Mouse (Mus musculus): ENCODE measurements around the gene Dpp7. TPM values are rescaled to one million over a fixed set of nuclear protein-coding genes. Genes with fewer than 3 reads are reported as not detected.

Gene Dpp7
- total RNA-seq, 2 experiments from 2014 or later: 11.9 to 15.2 TPM

DNA sequence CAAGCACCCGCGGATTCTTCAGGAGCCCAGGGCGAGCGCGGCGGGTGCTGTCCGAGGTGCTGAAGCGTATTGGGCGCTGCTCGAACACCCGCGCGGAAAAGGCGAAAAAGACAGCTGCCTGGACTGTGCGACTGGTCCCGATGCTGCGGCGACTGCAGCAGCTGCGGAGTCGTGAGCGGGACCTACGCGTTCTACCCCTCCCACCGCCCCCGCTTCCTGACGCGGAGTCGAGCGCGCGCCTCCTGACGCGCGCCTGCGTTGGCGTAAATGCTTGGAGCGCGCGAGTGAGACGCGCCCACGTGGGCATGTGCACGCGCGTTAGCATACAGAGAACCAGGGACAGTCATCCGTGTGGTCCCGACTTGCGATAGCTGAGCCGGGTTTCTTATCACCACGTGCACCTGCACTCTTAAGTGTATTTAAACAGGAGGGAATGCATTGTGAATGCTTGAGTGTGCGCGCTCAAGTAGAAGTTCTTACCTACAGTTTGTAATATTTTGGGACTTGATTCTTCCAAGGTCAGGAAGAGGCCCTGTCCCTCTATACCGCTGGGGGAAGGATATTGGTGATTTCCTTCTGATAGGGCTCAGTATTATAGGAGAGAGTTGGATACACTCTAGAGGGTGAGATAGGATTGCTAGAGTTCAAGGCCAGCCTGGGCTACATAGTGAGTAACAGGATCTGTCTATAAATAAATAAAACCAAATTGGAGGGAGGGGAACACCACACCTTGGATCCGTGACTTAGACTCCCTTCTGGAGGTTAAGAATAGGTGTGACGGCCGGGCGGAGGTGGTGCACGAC, 37.0 kb downstream of the Dpp7 start, which contains the start of gene Grin1:
Gene Grin1, minus strand, starts transcription at position 217 of the 803 bp plus-strand sequence.
- peak; percentile 93 for ATAC-seq (replicated peaks; ENCODE audit: poor library complexity, severe bottlenecking)

DNA sequence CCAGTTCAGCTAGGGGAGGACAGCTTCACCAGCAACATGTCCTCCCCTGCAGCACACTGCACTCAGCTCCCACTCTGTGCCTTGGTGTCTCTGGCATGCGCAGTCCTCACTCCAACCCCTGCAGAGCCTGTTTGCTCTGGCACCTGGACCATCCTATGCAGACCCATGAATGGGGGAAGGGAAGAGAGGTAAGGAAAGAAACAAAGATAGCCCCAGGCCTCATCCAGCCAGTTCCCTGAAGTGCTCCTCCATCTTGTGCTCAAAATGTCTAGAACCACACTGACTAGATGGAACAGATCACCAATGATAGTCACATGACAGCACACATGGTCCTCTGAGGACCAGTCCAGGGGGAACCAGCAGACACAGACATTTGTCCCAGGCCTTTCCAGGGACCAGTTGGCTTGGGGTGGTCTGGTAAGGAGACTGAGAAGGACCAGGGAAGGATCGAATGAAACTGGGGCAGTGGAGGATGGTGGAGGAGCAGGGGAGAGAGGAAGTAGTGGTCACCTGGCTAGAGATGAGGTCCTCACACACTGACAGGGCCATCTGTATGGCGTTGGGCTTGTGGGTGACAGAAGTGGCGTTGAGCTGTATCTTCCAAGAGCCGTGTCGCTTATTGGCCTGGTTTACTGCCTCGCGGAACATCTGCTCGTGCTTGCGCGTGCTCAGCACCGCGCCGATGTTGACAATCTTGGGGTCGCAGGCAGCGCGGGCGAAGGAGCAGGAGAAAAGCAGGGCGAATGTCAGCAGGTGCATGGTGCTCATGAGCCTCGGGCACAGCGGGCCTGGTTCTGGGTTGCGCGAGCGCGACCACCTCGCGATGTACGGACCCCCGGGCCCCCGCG, 37.8 kb downstream of the Dpp7 start:
- ATAC-seq (replicated peaks; ENCODE audit: poor library complexity, severe bottlenecking): peak; percentile 23

DNA sequence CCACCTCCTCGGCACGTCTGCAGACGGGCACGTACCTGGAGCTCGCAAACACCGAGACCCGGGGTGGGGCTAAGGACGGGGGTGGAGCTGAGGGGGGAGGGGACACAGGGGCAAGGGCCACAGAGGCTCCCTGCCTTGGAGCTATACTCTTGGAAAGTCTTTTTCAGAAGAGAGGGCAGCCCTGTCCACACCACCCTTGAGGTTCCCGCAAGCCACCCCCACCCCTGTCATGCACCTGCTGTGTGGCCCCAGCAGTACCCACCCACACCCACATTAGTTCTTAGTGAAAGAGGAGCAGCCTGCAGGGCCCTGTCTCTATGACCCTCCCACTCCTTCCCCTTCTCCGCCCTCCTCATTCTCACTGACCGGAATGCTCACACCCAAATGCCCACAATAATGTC, 44.7 kb downstream of the Dpp7 start:
- ATAC-seq (replicated peaks; ENCODE audit: poor library complexity, severe bottlenecking): no peak

DNA sequence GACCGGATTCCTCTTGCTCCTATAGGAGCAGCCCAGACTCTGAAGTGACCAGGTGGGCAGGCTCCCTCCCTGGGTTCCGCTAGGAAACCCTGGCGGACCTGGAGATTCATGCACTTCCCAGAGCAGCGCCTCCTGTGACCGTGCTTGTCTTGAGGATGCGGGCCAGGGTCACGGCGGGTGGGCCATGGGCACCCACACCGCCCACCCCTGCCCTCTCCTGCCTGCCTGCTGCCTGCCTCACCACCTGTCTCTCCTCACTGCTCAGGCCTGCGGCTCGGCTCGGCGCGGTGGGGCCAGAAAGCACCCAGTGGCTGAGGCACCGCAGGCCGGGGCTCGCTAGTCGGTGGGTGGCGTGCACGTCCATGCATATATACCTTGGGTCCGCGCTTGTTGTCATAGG, 45.2 kb downstream of the Dpp7 start:
- ATAC-seq (replicated peaks; ENCODE audit: poor library complexity, severe bottlenecking): peak; percentile 35; the same call in 1 of the 2 replicates

DNA sequence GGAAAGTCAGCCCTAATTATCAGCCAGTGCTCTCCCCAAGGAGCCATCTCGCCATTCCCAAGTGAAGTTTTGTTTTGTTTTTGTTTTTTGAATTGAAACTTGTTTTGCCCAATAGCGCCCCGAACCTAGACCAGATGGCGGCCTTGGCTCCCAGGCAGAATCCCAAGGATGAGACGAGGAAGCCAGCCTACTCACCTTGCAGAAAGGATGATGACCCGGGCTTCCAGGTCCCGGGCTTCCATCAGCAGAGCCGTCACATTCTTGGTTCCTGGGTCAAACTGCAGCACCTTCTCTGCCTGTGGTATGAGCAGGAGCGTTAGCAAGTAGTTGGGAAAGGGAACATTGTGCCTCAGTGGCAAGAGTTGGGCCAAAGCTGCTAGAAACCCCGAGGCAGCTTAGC, 46.0 kb downstream of the Dpp7 start:
- no peak for ATAC-seq (replicated peaks; ENCODE audit: poor library complexity, severe bottlenecking)

DNA sequence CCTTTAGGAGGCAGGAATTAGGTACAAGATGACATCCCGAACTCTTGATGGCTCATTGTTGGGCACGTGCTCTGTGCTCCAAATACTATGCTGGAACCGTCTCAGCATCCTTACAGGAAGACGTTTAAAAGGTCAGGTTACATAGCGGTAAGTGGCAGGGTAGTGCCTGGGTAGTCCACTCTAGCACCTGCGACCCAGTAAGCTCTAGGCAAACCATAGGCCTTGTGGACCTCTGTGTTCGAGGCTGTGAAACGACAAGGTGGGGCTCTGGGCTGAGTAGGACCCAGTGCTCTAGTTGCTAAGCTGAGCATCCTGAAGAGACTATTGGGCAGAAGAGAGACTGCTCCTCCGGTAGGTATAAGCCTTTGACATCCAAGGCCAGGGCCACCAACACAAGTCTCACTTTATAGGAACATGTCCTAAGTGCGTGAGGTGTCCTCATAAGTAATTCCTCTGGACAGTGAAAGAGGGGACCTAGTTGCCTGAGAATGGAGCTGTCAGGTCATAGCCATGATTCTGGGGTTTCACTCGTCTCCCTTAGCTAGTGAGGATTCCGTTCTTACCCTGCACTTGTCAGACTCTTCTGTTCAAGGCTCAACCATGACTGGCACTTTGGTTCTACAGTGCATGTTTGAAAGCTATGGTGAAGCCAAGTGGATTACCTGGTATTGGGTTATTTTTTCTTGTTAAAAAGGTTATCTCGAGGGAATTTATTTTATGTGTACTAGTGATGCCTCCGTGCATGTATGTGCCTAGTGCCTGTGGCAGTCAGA, 50.4 kb downstream of the Dpp7 start:
- ATAC-seq (replicated peaks; ENCODE audit: poor library complexity, severe bottlenecking): no peak

DNA sequence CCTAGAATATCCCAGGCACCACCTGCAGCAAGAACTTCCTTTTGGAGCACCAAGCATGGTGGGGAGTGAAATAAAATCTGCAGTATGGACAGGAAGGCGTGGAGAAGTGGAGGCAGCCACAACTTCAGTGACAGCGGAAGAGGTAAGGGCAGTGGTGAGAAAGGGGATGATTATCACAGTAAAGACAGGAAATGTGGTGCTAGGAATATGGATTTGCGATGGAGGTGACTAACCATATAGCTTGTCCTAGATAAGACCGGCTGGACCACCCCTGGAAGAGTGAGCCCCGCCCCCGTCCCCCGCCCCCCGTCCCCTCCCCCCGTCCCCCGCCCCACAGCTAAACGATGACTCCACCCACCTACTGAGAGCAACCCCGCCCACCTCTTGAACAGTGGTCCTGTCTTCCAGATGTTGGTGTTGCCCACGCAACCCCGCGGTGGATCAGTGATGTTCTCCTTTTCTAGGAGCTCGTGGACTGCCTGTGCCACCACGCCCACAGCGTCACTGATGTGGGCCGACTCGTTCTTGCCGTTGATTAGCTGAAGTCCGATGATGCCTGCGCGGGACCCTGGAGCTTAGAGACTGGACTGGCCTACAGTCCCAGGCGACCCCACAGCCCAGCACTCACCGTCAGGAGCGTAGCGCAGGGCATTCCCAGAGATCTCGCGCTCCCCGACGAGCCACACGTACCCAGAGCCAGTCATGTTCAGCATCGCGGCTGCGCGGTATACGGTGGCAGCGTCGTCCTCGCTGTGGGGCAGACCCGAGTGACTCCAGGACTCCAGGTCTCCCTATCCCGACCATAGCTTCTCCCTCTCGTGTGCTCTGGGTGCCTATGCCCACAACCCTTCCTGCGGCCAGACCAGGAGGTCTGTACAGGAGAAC, 51.3 kb downstream of the Dpp7 start:
- peak; percentile 89 for ATAC-seq (replicated peaks; ENCODE audit: poor library complexity, severe bottlenecking)

DNA sequence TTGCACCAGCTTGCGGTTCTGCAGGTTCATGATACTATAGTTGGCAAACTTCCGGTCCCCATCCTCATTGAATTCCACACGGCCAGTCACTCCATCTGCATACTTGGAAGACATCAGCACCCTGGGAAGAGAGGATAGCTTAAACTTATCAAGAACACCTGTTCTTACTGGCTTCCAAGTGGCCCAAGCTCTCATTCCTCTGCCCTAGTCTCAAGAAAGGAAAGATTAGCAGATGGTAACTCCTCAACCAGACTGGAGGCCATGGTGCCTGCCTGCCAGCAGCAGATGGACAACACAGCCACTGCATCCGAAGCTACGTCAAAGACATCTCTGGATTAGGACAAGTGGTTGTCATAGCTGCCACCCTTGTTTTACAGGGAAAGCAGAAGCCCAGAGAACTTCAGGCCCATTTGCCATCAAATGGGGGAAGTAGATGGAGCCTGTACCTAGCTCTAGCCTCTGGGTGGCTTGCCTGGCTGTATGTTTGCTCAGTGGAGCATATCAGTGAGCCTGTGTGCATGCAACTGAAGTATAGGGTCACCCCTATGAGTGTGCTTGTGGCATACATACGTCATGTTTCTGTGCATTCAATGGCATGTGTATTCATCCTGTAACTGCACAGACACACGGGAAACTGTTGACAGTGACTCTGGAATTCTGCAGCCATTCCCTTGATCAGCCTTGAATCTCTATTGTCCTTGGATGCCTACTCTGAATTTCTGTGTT, 52.1 kb downstream of the Dpp7 start:
- no peak for ATAC-seq (replicated peaks; ENCODE audit: poor library complexity, severe bottlenecking)

DNA sequence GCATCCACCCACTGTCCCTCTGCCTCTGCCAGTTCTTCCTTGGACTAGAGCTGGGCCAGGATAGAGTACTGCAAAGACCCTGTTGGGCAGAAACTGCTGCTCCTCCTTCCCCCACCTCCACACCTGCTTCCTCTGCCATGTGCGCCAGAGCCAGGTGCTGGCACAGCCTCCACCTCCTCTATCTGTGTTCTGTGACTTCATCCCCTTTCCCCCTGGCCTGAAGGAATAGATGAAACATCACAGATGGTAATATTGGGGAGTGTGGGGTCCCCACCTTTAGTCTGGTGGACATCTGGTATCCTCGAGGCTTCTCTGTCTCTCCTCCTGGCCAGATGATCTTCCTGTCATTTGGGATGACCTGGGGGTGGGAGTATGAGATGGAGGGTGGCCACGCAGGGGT, 52.7 kb downstream of the Dpp7 start:
- no peak for ATAC-seq (replicated peaks; ENCODE audit: poor library complexity, severe bottlenecking)

Other genes starting within 250 kb of the Dpp7 start
Only the 30 nearest of the 36 such genes appear.
- gene Tor4a, start 159.5 kb downstream of the Dpp7 start, total RNA-seq (2014; fragmentation: Nextera tagmentation): 14.6 and 20.2 TPM in 2 replicates
- 14.7 and 16.4 TPM in 2 replicates for gene Tor4a, start 159.5 kb downstream of the Dpp7 start, total RNA-seq (2017)
- 58.5 and 79.5 TPM in 2 replicates for gene Nelfb, start 144.9 kb downstream of the Dpp7 start, total RNA-seq (2014; fragmentation: Nextera tagmentation)
- gene Nelfb, start 144.9 kb downstream of the Dpp7 start, total RNA-seq (2017): 33.7 and 81.1 TPM in 2 replicates
- not detected in 2 replicates for gene Stpg3, start 141.7 kb downstream of the Dpp7 start, total RNA-seq (2014; fragmentation: Nextera tagmentation)
- gene Stpg3, start 141.7 kb downstream of the Dpp7 start, total RNA-seq (2017): not detected in 2 replicates
- gene Fam166a, start 137.6 kb downstream of the Dpp7 start, total RNA-seq (2014; fragmentation: Nextera tagmentation): not detected in 2 replicates
- not detected in 2 replicates for gene Fam166a, start 137.6 kb downstream of the Dpp7 start, total RNA-seq (2017)
- 180 and 327 TPM in 2 replicates for gene Tubb4b, start 131.7 kb downstream of the Dpp7 start, total RNA-seq (2014; fragmentation: Nextera tagmentation)
- gene Tubb4b, start 131.7 kb downstream of the Dpp7 start, total RNA-seq (2017): 560 and 623 TPM in 2 replicates
- not detected in 2 replicates for gene Slc34a3, start 122.0 kb downstream of the Dpp7 start, total RNA-seq (2014; fragmentation: Nextera tagmentation)
- not detected in 2 replicates for gene Slc34a3, start 122.0 kb downstream of the Dpp7 start, total RNA-seq (2017)
- not detected in 2 replicates for gene Rnf224, start 119.6 kb downstream of the Dpp7 start, total RNA-seq (2014; fragmentation: Nextera tagmentation)
- not detected in 2 replicates for gene Rnf224, start 119.6 kb downstream of the Dpp7 start, total RNA-seq (2017)
- 0.58 TPM in 1 of 2 replicates, not detected in the other for gene Rnf208, start 114.1 kb downstream of the Dpp7 start, total RNA-seq (2014; fragmentation: Nextera tagmentation)
- not detected in 2 replicates for gene Rnf208, start 114.1 kb downstream of the Dpp7 start, total RNA-seq (2017)
- not detected in 2 replicates for gene Cysrt1, start 113.9 kb downstream of the Dpp7 start, total RNA-seq (2014; fragmentation: Nextera tagmentation)
- not detected in 2 replicates for gene Cysrt1, start 113.9 kb downstream of the Dpp7 start, total RNA-seq (2017)
- gene AL732309.1, start 109.5 kb downstream of the Dpp7 start, total RNA-seq (2014; fragmentation: Nextera tagmentation): 5.2 and 16.1 TPM in 2 replicates
- gene AL732309.1, start 109.5 kb downstream of the Dpp7 start, total RNA-seq (2017): 5.6 and 7.4 TPM in 2 replicates
- 6.7 and 17.4 TPM in 2 replicates for gene Tmem203, start 100.9 kb downstream of the Dpp7 start, total RNA-seq (2014; fragmentation: Nextera tagmentation)
- 6.1 and 11.2 TPM in 2 replicates for gene Tmem203, start 100.9 kb downstream of the Dpp7 start, total RNA-seq (2017)
- 15.0 and 17.2 TPM in 2 replicates for gene Tprn, start 93.7 kb downstream of the Dpp7 start, total RNA-seq (2014; fragmentation: Nextera tagmentation)
- gene Tprn, start 93.7 kb downstream of the Dpp7 start, total RNA-seq (2017): 7.1 and 8.7 TPM in 2 replicates
- 120 TPM in 2 replicates for gene Ssna1, start 83.9 kb downstream of the Dpp7 start, total RNA-seq (2014; fragmentation: Nextera tagmentation)
- gene Ssna1, start 83.9 kb downstream of the Dpp7 start, total RNA-seq (2017): 52.7 and 84.1 TPM in 2 replicates
- 34.7 and 46.0 TPM in 2 replicates for gene Anapc2, start 83.9 kb downstream of the Dpp7 start, total RNA-seq (2014; fragmentation: Nextera tagmentation)
- gene Anapc2, start 83.9 kb downstream of the Dpp7 start, total RNA-seq (2017): 17.8 and 35.7 TPM in 2 replicates
- not detected in 2 replicates for gene Tmem210, start 68.2 kb downstream of the Dpp7 start, total RNA-seq (2014; fragmentation: Nextera tagmentation)
- gene Tmem210, start 68.2 kb downstream of the Dpp7 start, total RNA-seq (2017): not detected in 2 replicates
- gene Lrrc26, start 66.4 kb downstream of the Dpp7 start, total RNA-seq (2014; fragmentation: Nextera tagmentation): not detected in 2 replicates
- gene Lrrc26, start 66.4 kb downstream of the Dpp7 start, total RNA-seq (2017): not detected in 2 replicates
- gene Grin1, start 37.2 kb downstream of the Dpp7 start, total RNA-seq (2014; fragmentation: Nextera tagmentation): not detected in 2 replicates
- gene Grin1, start 37.2 kb downstream of the Dpp7 start, total RNA-seq (2017): not detected in 2 replicates
- 36.5 and 37.2 TPM in 2 replicates for gene Man1b1, start 24.0 kb downstream of the Dpp7 start, total RNA-seq (2014; fragmentation: Nextera tagmentation)
- 34.1 and 38.6 TPM in 2 replicates for gene Man1b1, start 24.0 kb downstream of the Dpp7 start, total RNA-seq (2017)
- 55.6 and 58.1 TPM in 2 replicates for gene Uap1l1, start 9.3 kb upstream of the Dpp7 start, total RNA-seq (2014; fragmentation: Nextera tagmentation)
- 13.8 and 18.4 TPM in 2 replicates for gene Uap1l1, start 9.3 kb upstream of the Dpp7 start, total RNA-seq (2017)
- gene Sapcd2, start 16.0 kb upstream of the Dpp7 start, total RNA-seq (2014; fragmentation: Nextera tagmentation): 4.5 and 17.1 TPM in 2 replicates
- gene Sapcd2, start 16.0 kb upstream of the Dpp7 start, total RNA-seq (2017): 7.8 and 17.3 TPM in 2 replicates
- gene Entpd2, start 39.5 kb upstream of the Dpp7 start, total RNA-seq (2014; fragmentation: Nextera tagmentation): not detected in 2 replicates
- gene Entpd2, start 39.5 kb upstream of the Dpp7 start, total RNA-seq (2017): not detected in 2 replicates
- not detected in 2 replicates for gene Npdc1, start 43.0 kb upstream of the Dpp7 start, total RNA-seq (2014; fragmentation: Nextera tagmentation)
- not detected in 2 replicates for gene Npdc1, start 43.0 kb upstream of the Dpp7 start, total RNA-seq (2017)
- gene Fut7, start 66.9 kb upstream of the Dpp7 start, total RNA-seq (2014; fragmentation: Nextera tagmentation): 34.5 and 38.8 TPM in 2 replicates
- 24.8 and 27.3 TPM in 2 replicates for gene Fut7, start 66.9 kb upstream of the Dpp7 start, total RNA-seq (2017)
- 54.8 and 56.4 TPM in 2 replicates for gene Abca2, start 72.3 kb upstream of the Dpp7 start, total RNA-seq (2014; fragmentation: Nextera tagmentation)
- 21.0 and 23.1 TPM in 2 replicates for gene Abca2, start 72.3 kb upstream of the Dpp7 start, total RNA-seq (2017)
- not detected in 2 replicates for gene Clic3, start 100.5 kb upstream of the Dpp7 start, total RNA-seq (2014; fragmentation: Nextera tagmentation)
- gene Clic3, start 100.5 kb upstream of the Dpp7 start, total RNA-seq (2017): 1.4 TPM in 1 of 2 replicates, not detected in the other
- 29.1 and 39.4 TPM in 2 replicates for gene Paxx, start 104.7 kb upstream of the Dpp7 start, total RNA-seq (2014; fragmentation: Nextera tagmentation)
- gene Paxx, start 104.7 kb upstream of the Dpp7 start, total RNA-seq (2017): 20.2 and 32.5 TPM in 2 replicates
- 3.5 and 4.2 TPM in 2 replicates for gene Ptgds, start 113.7 kb upstream of the Dpp7 start, total RNA-seq (2014; fragmentation: Nextera tagmentation)
- 0.93 TPM in 1 of 2 replicates, not detected in the other for gene Ptgds, start 113.7 kb upstream of the Dpp7 start, total RNA-seq (2017)
- not detected in 2 replicates for gene Lcn12, start 137.6 kb upstream of the Dpp7 start, total RNA-seq (2014; fragmentation: Nextera tagmentation)
- gene Lcn12, start 137.6 kb upstream of the Dpp7 start, total RNA-seq (2017): not detected in 2 replicates
- gene Fbxw5, start 144.4 kb upstream of the Dpp7 start, total RNA-seq (2014; fragmentation: Nextera tagmentation): 30.4 and 55.0 TPM in 2 replicates
- 23.9 and 31.4 TPM in 2 replicates for gene Fbxw5, start 144.4 kb upstream of the Dpp7 start, total RNA-seq (2017)
- 6.0 TPM in 1 of 2 replicates, not detected in the other for gene C8g, start 145.4 kb upstream of the Dpp7 start, total RNA-seq (2014; fragmentation: Nextera tagmentation)
- 1.5 and 1.6 TPM in 2 replicates for gene C8g, start 145.4 kb upstream of the Dpp7 start, total RNA-seq (2017)